Mouse (Mus musculus) liver, embryonic 14.5 days (tissue): ENCODE data around the gene Polr2i.

Experiments used
- CTCF ChIP-seq: IDR thresholded peaks from 2 replicates; pipeline ENCODE4 v1.5.1; 2016; ENCODE audit warnings: antibody characterized with exemption, low read depth, control low read depth
- EP300 ChIP-seq: IDR thresholded peaks from 2 replicates; pipeline ENCODE4 v1.6.1; 2016; ENCODE audit warnings: antibody characterized with exemption, low read depth

DNA sequence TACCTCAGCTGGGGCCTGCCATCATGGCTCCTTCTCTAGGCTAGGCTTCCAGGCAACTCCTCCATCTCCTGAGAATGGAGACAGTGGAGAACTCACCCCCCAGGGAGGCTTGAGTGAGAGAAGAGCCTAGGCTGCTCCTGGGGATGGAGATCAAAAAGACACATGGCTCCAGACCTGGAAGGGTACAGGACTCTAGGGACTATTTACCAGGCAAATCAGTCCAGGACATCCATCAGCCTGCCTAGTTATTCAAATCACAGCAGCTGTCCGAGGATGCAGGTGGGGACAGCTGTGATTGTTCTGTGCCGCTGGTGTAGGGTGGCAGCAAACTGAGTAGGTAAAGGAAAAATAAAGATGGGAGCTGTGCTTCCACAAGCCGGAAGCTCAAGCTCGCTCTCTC, 3.9 kb downstream of the Polr2i start, which contains the start of gene Ovol3:
- TF ChIP-seq CTCF (no peak), EP300 (no peak)
